Mouse (Mus musculus) urinary bladder, postnatal 36 days (tissue): ENCODE measurements around the gene Ghrl.
A peak's percentile ranks its signal among the peaks of the same experiment; 100 is the strongest.

Experiments
- DNase-seq, 2 experiments: peaks; one replicate each; pipeline ENCODE4 v3.0.0; 2022; ENCODE audit warnings: low spot score in 2 of 2, mixed read lengths in 1 of 2

The Ghrl gene

DNA sequence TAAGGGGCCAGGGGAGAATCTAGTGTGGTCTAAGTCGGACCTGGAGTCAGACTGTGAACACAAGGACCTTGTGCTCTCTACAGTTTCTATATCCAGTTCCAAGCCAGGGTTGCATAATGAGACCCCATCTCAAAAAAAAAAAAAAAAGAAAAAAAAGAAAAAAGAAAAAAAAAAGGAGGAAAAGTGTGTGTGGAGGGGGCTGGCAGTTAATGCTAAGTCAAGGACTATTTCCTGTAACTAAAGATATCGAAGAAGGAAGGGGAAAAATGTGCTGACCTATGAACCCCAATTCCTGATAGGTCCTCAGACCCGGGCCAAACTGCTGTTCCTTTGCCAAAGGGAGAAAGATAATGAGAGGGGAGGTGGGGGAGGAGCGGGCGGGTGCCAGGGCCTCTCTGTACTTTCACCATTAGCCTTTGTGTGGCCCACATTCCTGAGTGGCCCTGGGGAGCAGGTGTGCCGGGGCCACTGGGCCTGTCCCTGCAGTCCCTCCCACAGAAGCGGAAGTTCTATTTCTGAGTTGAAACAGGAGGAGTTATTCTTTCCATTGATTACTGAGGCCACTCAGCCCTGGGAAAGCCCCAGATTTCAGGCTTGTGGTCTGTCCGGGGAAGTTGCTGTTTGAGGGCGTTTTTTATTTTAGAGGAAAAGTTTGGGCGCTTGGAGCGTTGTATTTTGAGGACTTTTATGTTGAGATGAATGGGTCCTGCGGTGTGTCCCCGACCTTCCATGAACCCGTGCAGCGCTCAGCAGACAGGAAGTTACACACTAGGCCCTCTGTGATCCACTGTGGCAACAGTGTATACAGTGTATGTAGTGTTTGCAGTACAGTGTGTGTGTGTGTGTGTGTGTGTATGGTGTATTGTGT lies 51.2 kb downstream of the Ghrl start:
- peak in 1 of 2 experiments; percentile 39 for DNase-seq

- no peak for DNase-seq
Observed at GRCm38 (mm10) chr6:113667611-113668122, 52.0 kb downstream of the Ghrl start.
